Mouse (Mus musculus) cerebellum, adult 18-20 months (tissue): ENCODE measurements around the gene Camkk2.
A peak's percentile ranks its signal among the peaks of the same experiment; 100 is the strongest.

Experiments
- DNase-seq, 2 experiments: peaks; one replicate each; pipeline ENCODE4 v3.0.0; 2021

The Camkk2 gene

DNA sequence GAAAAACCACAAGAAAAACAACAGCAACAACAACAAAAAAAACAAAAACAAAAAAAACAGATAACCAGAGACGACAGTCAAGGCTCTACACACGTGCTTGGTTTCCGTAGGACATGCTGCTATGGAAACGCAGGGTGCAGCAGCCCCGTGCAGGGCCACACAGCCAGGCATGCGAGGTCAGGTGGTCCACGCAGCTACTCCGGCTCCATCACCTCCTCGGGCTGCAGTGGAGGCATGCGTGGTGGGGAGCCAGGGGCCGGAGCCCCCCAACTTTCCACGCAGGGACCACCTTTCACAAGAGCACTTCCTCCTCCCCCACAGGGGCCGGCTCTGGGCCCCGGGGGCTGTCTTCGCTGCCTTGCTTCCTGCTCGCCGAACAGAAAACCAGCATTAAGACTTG lies 45.3 kb downstream of the Camkk2 start:
- no peak for DNase-seq

DNA sequence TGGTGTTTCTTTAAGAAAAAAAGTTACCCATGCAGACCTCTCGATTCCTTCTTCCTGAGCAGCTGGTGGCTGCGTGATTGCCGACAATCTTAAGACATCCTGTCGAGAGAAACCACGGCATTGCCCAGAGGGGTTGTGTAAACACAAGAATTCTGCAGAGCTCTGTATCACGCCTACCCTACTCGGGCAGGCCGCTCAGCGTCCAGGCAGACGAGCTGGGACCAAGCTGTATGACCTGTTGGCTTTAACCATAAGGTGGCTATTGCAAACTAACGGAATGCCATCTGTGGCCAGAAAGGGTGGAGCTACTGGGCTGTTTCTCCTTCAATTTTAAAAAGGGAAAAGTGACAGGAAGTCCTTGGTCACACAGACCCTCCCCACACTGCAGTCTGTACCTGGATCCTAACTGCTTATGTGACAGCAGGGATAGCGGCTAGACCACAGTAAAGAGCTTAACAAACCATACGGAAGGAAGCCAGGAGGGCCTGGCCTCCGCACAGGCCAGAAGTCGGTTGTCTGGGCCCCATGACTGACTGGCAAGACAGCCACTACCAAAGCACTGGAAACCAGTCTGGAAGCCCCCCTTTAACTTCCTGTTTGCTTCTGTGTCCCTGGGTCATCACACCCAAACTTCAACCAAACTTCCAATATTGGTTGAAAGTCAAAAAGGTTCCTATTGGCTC lies 47.1 kb downstream of the Camkk2 start:
- no peak for DNase-seq

- peak; percentile 41 to 66 for DNase-seq
Measured at GRCm38 (mm10) chr5:122731321-122731720, 47.9 kb downstream of the Camkk2 start.

- no peak for DNase-seq
Measured at GRCm38 (mm10) chr5:122730776-122731175, 48.4 kb downstream of the Camkk2 start.

GRCm38 (mm10) chr5:122727096-122727495 lies 52.1 kb downstream of the Camkk2 start:
- DNase-seq: peak; percentile 52 to 53

DNA sequence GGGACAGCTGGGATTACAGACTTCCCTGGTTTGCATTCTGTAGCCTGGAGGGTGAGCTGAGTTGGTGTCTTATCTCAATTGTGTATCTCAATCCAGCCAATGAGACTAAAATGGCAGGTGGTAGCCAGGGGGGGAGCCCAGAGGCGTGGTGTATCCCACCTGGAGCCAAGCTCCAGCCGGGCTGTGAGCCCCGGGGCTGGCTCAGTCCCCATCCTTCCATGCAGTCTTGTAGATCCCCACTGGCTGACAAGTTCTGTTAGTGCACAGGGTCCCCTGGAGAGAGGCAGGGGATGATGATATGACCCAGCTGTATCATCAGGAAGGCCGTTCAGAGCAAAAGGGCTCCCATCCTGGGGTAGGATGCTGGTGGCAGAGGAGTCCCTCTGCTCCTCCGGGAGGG lies 52.6 kb downstream of the Camkk2 start:
- DNase-seq: peak in 1 of 2 experiments; percentile 48

DNA sequence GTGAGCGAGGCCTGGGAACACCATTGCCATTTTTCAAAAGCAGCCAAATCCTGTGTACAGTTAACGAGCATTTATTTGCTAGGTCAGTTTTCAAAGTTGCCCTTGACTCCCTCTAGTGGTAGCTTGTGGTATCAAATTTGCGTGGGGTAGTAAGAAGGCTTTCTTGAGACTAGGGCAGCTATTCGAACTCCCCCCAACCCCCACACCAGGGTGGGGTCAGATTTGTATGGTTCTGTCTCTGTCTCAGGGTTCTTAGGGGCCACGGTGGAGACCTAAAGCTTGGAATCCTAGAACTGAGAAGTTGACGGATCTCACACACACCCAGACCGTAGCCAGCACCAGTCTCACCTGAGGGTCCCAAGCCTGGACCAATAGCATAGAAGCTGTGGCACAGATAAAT lies 53.1 kb downstream of the Camkk2 start:
- DNase-seq: peak; percentile 84 to 85

- DNase-seq: no peak
Measured at GRCm38 (mm10) chr5:122725453-122725852, 53.8 kb downstream of the Camkk2 start.

- no peak for DNase-seq
Measured at GRCm38 (mm10) chr5:122719168-122719567, 60.0 kb downstream of the Camkk2 start.

GRCm38 (mm10) chr5:122718400-122718799 lies 60.8 kb downstream of the Camkk2 start:
- DNase-seq: no peak

DNA sequence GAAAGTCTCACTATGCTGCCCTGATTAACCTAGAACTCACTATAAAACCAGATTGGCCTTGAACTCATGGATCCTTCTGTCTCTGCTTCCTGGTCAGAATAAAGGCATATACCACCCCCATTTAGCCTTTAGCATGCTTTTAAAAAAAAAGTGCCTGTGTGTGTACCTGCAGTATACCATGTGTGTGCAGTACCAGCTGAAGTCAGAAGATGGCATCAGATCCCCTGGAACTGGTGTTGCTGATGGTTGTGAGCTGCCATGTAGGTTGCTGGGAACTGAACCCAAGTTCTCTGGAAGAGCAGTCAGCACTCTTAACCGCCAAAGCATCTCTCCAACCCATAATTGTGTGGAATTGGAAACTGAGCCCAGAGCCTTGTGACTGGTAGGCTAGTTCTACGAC lies 62.4 kb downstream of the Camkk2 start:
- DNase-seq: no peak

DNA sequence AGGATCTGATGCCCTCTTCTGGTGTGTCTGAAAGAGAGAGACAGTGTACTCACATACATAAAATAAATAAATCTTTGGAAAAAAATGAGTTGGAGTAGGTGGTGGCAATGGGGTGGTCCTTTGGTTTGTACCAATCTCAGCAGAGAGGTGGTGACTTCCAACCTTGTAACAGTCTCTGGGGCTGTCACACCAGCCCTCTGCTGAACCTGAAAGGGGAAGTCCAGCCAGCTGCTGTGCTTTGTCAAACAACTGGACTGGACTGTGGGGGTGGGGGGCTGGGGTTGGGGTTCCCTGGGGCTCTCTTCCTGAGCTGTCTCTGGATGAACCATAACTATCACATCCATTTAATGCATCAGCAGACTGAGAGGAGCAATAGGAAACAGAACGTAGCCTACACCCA lies 63.5 kb downstream of the Camkk2 start:
- no peak for DNase-seq

DNA sequence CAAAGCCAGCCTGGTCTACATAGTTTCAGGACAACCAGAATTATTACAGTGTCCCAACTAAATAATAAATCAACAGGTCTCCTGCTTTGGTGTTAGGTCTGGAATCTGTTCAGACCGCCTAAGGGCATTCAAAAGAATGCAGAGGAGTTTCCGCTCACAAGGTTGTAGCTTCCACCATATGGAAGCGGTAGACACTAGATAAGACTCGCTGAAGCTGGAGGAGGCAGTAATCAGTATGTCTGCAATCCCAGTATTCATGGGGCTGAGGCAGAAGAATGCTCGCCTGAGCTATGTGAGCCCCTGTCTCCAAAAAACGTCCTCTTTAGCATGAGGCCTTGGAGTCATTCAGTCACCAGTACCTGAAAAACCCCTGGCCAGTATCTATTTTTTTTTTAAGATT lies 70.4 kb downstream of the Camkk2 start:
- no peak for DNase-seq

DNA sequence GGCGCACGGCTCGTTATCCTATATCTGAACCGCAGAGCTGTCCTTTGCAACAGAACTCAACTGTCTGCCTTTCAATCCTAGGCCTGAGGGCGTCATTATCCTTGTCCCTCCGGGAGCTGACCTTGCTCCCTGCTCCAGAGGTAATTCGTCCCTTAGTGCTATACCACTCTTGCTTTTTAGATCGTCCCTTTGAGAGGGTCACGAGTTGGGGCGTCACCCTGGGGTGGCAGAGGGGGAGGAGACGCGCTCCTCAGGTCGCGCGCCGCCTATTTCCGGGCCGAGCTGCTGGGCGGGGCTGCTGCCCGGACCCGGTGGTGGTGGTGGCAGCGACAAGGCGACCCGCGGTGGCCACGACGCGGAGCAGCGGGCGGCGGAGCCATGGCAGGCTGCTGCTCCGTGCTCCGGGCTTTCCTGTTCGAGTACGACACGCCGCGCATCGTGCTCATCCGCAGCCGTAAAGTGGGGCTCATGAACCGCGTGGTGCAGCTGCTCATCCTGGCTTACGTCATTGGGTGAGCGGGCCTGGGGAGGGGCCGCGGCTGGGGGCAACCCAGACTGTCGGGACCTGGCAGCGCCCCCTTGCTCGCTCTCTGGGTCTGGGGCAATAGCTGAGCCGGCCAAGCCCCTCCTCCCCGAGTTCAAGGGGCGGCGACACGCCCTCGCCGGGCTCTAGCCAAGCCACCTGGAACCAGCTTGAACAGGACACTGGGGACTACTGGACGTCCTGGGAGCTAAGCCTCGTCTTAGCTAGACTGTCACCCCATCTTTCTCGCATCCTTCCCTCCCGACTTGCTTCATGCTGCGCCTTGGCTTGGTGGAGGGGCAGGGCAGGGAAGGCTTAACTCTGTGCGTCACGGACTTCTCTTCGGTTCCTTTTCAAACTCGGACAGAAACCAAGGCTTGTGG lies 71.7 kb downstream of the Camkk2 start, which contains the start of gene P2rx4:
TSS of gene P2rx4 (plus strand) at position 269 of the 906 bp plus-strand sequence.
- DNase-seq: peak; percentile 82 to 83

GRCm38 (mm10) chr5:122706917-122707275 lies 72.3 kb downstream of the Camkk2 start:
- no peak for DNase-seq

DNA sequence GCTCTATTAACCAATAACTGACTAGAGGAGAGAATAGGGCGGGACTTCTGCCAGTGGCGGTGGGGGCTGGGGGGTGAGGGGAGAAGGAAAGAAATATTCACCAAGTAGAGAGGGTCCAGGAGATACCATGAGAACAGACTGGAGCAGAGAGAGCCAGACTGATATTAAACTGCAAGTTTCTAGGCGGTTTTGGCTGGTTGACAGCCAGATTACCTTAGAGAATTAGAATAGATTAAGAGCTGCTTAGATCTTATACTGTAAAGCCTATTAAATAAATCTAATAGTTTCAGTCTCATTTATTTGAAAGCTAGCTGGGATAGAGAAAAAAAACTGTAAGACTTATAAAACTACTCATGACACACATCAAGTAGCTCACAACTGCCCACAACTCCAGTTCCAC lies 74.0 kb downstream of the Camkk2 start:
- no peak for DNase-seq

DNA sequence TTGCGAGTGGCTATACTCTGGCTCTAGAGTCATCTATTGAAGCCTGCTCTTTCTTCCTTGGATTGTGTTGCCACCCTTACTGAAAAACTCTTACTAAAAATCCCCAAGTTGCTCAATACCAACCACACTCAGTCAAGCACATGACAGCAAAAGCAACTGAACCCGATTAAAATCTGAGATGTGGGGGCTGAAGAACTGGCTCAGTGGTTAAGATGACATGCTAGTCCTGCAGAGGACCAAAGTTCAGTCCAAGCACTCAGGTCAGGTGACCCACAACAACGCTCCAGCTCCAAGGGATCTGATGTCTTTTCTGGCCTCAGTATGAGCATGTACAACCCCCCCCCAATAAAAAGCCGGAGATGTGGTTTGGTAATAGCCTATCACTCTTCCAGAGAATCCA lies 74.6 kb downstream of the Camkk2 start:
- no peak for DNase-seq

- no peak for DNase-seq
Measured at GRCm38 (mm10) chr5:122703574-122703973, 75.6 kb downstream of the Camkk2 start.

GRCm38 (mm10) chr5:122702156-122702555 lies 77.1 kb downstream of the Camkk2 start:
- DNase-seq: no peak

DNA sequence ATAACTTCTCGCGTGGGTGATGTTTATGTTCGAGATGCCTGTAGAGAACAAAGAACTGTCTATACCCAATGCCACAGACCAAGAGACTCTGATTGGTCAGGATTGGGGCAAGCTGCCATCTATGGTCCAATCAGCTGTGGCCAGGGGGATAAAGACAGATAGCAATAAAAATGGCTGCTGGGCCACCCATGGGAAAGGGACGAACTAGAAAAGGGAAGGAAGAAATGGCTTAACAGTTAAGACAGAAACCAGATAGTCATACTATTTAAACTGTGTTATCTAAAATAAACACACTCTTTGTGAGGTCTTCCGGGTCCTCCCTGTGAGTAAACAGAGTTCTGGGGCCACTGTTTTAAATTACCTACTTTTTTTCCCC lies 78.4 kb downstream of the Camkk2 start:
- no peak for DNase-seq

- no peak for DNase-seq
Measured at GRCm38 (mm10) chr5:122700109-122700836, 78.9 kb downstream of the Camkk2 start.

DNA sequence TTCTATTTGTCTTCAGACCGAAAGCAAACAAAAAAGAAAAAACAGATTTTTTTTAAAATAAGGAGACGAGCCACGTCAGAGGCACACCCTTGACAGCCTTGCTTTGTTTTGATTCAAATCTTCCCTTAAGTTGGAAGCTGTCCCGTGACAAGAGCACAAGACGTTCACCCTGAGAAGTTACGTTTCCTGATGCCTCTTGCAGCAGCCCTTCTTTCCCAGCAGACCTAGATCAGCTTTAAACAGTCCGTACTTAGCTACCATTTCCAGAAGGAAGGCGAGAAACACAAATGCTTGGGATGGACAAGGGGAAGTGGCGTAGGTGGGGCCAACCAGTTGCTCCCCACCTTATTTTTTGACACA lies 80.5 kb downstream of the Camkk2 start:
- DNase-seq: no peak

GRCm38 (mm10) chr5:122698041-122698700 lies 81.0 kb downstream of the Camkk2 start:
- DNase-seq: no peak
